Mouse (Mus musculus) liver, embryonic 15.5 days (tissue): ENCODE results near the gene Fgfr2. TPM values are rescaled to one million over a fixed set of nuclear protein-coding genes. Genes with fewer than 3 reads are reported as not detected.

Experiments used
- ATAC-seq: fragments of 200-750 bp; cut with Nextera tagmentation; 2 replicates; pipeline ENCODE4 v1.8.0; 2017; ENCODE audit warnings: moderate number of reproducible peaks, mild to moderate bottlenecking, moderate library complexity; ENCODE audit not compliant: insufficient read depth
- H3K27ac ChIP-seq: fragments of 300-500 bp; sonication (generic); replicated peaks from 2 replicates; pipeline ENCODE4 v1.5.1; 2015; ENCODE audit warnings: mild to moderate bottlenecking, inconsistent platforms
- H3K27me3 ChIP-seq: fragments of 300-500 bp; sonication (generic); 2 replicates; pipeline ENCODE4 v1.6.1; 2015; ENCODE audit warnings: mild to moderate bottlenecking, inconsistent platforms
- H3K36me3 ChIP-seq: fragments of 300-500 bp; sonication (generic); replicated peaks from 2 replicates; pipeline ENCODE4 v1.6.1; 2015; ENCODE audit warnings: moderate library complexity, mild to moderate bottlenecking, inconsistent platforms
- H3K4me1 ChIP-seq: fragments of 300-500 bp; sonication (generic); replicated peaks from 2 replicates; pipeline ENCODE4 v1.6.1; 2015; ENCODE audit warnings: inconsistent platforms
- H3K4me2 ChIP-seq: fragments of 300-500 bp; sonication (generic); 2 replicates; pipeline ENCODE4 v1.6.1; 2015; ENCODE audit warnings: moderate library complexity, mild to moderate bottlenecking, inconsistent platforms
- H3K4me3 ChIP-seq: fragments of 300-500 bp; sonication (generic); replicated peaks from 2 replicates; pipeline ENCODE4 v1.5.1; 2015; ENCODE audit warnings: mild to moderate bottlenecking, inconsistent platforms
- H3K9ac ChIP-seq: fragments of 300-500 bp; sonication (generic); 2 replicates; pipeline ENCODE4 v1.6.1; 2015; ENCODE audit warnings: moderate library complexity, mild to moderate bottlenecking, inconsistent platforms
- H3K9me3 ChIP-seq: fragments of 300-500 bp; sonication (generic); replicated peaks from 2 replicates; pipeline ENCODE4 v1.6.1; 2016; ENCODE audit warnings: inconsistent platforms
- WGBS: fragments of 180-500 bp; shearing (Covaris S2); methylation state at CpG from one replicate; pipeline ENCODE4 v1.1.7; 2015; ENCODE audit warnings: mixed read lengths; ENCODE audit not compliant: insufficient replicate concordance; 5-methylcytosine and 5-hydroxymethylcytosine counted together
- polyA plus RNA-seq: library from polyadenylated mRNA; unstranded; fragments of >200 nt; fragmentation: Nextera tagmentation; extraction: Ambion mirVana; gene quantifications from 2 replicates; pipeline ENCODE4 v1.2.1, GENCODE M21; 2015

Gene Fgfr2
- polyA plus RNA-seq, 1 experiment from 2014 or later = 10.5 TPM

DNA sequence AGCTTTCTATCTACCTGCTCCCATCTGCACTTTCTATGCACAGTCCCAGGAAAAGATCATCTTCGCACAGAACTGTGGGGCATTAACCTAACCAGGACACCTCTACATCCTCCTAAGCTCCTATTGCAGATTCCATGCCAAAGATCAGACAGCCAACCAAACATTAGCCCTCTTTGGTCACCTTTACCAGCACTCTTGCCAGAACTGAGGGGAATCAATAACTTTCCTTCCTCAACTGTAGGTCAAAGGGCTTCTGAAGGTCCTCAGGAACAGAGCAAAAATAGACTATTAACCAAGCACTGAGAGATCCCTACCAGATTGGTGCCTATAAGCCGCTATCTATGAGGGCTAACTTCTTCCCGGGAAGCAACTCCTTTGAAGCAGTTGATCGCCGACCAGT is 2911.7 kb downstream of the Fgfr2 start:
- Histone ChIP-seq H3K36me3 (no peaks in the 10 kb centered on the region), H3K9ac (no peak overlapping the region), H3K4me1 (0 out of 2 replicates have a peak, but pooled peaks cover 4% of the 10 kb centered on the region), H3K27ac (no peak overlapping the region), H3K4me3 (no peak overlapping the region), H3K9me3 (no peaks in the 10 kb centered on the region), H3K4me2 (no peak overlapping the region), H3K27me3 (no peaks in the 10 kb centered on the region)
- WGBS = 54% methylated on average over 5 of the region's 5 CpGs
- no peak for ATAC-seq

GRCm38 (mm10) chr7:130208601-130209000 is 2914.5 kb downstream of the Fgfr2 start:
- H3K4me3 ChIP-seq = no peak overlapping the region
- no peaks in the 10 kb centered on the region for H3K36me3 ChIP-seq
- 56% methylated on average over 4 of the region's 4 CpGs for WGBS

GRCm38 (mm10) chr7:130206181-130206582 is 2917.0 kb downstream of the Fgfr2 start:
- H3K27me3 ChIP-seq = no peaks in the 10 kb centered on the region
- ATAC-seq = no peak
- 55% methylated on average over 6 of the region's 6 CpGs for WGBS
- no peaks in the 10 kb centered on the region for H3K4me1 ChIP-seq
- H3K27ac ChIP-seq = no peak overlapping the region
- no peak overlapping the region for H3K9ac ChIP-seq
- H3K4me2 ChIP-seq = no peak overlapping the region
- no peaks in the 10 kb centered on the region for H3K9me3 ChIP-seq
- H3K4me3 ChIP-seq = no peak overlapping the region
- no peaks in the 10 kb centered on the region for H3K36me3 ChIP-seq

More at GRCm38 (mm10) chr7:130208601-130209000, 2914.5 kb downstream of the Fgfr2 start:
- 0 out of 2 replicates have a peak, but pooled peaks cover 4% of the 10 kb centered on the region for H3K4me1 ChIP-seq
- no peaks in the 10 kb centered on the region for H3K27me3 ChIP-seq
- H3K4me2 ChIP-seq = no peak overlapping the region
- H3K9me3 ChIP-seq = no peaks in the 10 kb centered on the region
- ATAC-seq = no peak
- H3K27ac ChIP-seq = no peak overlapping the region
- no peak overlapping the region for H3K9ac ChIP-seq

GRCm38 (mm10) chr7:130205140-130205539 is 2918.0 kb downstream of the Fgfr2 start:
- Histone ChIP-seq H3K36me3 (no peaks in the 10 kb centered on the region), H3K27ac (no peak overlapping the region), H3K4me2 (no peak overlapping the region), H3K9me3 (no peaks in the 10 kb centered on the region), H3K4me3 (no peak overlapping the region), H3K27me3 (no peaks in the 10 kb centered on the region), H3K9ac (no peak overlapping the region), H3K4me1 (no peaks in the 10 kb centered on the region)
- ATAC-seq = no peak
- 61% methylated on average over 7 of the region's 7 CpGs for WGBS

- H3K4me1 ChIP-seq = no peaks in the 10 kb centered on the region
- 67% methylated on average over 8 of the region's 8 CpGs for WGBS
- H3K9ac ChIP-seq = no peak overlapping the region
- no peak overlapping the region for H3K4me3 ChIP-seq
- no peaks in the 10 kb centered on the region for H3K36me3 ChIP-seq
- H3K27me3 ChIP-seq = no peaks in the 10 kb centered on the region
- no peak for ATAC-seq
- no peak overlapping the region for H3K27ac ChIP-seq
- H3K9me3 ChIP-seq = no peaks in the 10 kb centered on the region
- H3K4me2 ChIP-seq = no peak overlapping the region
These were observed 2922.1 kb downstream of the Fgfr2 start for GRCm38 (mm10) chr7:130201020-130201419.

GRCm38 (mm10) chr7:130199951-130200350 is 2923.2 kb downstream of the Fgfr2 start:
- WGBS = 51% methylated on average over 9 of the region's 9 CpGs
- no peak overlapping the region for H3K4me3 ChIP-seq
- H3K4me2 ChIP-seq = no peak overlapping the region
- H3K9ac ChIP-seq = no peak overlapping the region
- ATAC-seq = no peak
- H3K27ac ChIP-seq = no peak overlapping the region
- H3K27me3 ChIP-seq = no peaks in the 10 kb centered on the region
- no peaks in the 10 kb centered on the region for H3K4me1 ChIP-seq
- no peaks in the 10 kb centered on the region for H3K36me3 ChIP-seq
- H3K9me3 ChIP-seq = no peaks in the 10 kb centered on the region

DNA sequence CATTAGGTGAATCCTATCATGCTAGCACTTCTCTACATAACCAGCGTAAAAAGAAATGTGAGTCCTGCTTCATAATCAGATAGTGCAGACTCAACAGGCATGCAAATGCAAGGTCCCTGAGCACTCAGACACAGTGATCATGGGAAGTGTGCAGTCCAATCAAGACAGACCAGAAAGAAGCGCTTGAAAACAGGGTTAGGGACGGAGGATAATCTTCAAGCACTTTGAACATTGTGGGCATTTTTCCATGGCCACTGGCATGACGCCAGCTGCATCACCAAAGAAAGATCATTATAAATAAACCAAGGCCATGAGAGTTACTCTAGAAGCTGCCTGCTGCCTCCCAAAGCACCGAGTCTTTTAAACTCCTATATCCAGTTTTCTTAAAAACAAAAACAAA is 2923.8 kb downstream of the Fgfr2 start:
- Histone ChIP-seq H3K4me3 (no peak overlapping the region), H3K4me1 (no peaks in the 10 kb centered on the region)
- 62% methylated on average over 5 of the region's 5 CpGs for WGBS

GRCm38 (mm10) chr7:130195081-130195480 is 2928.1 kb downstream of the Fgfr2 start:
- Histone ChIP-seq H3K9me3 (no peaks in the 10 kb centered on the region), H3K27ac (no peak overlapping the region), H3K4me1 (no peaks in the 10 kb centered on the region), H3K4me3 (no peak overlapping the region), H3K36me3 (no peaks in the 10 kb centered on the region), H3K4me2 (no peak overlapping the region), H3K27me3 (no peaks in the 10 kb centered on the region), H3K9ac (no peak overlapping the region)
- WGBS = 42% methylated on average over 2 of the region's 2 CpGs
- ATAC-seq = no peak

More for the DNA sequence above, 2923.8 kb downstream of the Fgfr2 start:
- Histone ChIP-seq H3K36me3 (no peaks in the 10 kb centered on the region), H3K9ac (no peak overlapping the region), H3K9me3 (no peaks in the 10 kb centered on the region), H3K4me2 (no peak overlapping the region), H3K27me3 (no peaks in the 10 kb centered on the region), H3K27ac (no peak overlapping the region)
- no peak for ATAC-seq

- peaks cover 8% of the 10 kb centered on the region; the same call in 1 of the 2 replicates for H3K36me3 ChIP-seq
These were observed 2932.7 kb downstream of the Fgfr2 start for GRCm38 (mm10) chr7:130190329-130190975.

GRCm38 (mm10) chr7:130189901-130190300 is 2933.2 kb downstream of the Fgfr2 start:
- Histone ChIP-seq H3K27me3 (no peaks in the 10 kb centered on the region), H3K4me2 (no peak overlapping the region), H3K9me3 (no peaks in the 10 kb centered on the region), H3K4me3 (no peak overlapping the region), H3K4me1 (no peaks in the 10 kb centered on the region), H3K36me3 (peaks cover 8% of the 10 kb centered on the region; the same call in 1 of the 2 replicates), H3K9ac (no peak overlapping the region), H3K27ac (no peak overlapping the region)
- ATAC-seq = no peak
- 64% methylated on average over 4 of the region's 4 CpGs for WGBS

More at GRCm38 (mm10) chr7:130190329-130190975, 2932.7 kb downstream of the Fgfr2 start:
- no peaks in the 10 kb centered on the region for H3K9me3 ChIP-seq
- ATAC-seq = no peak
- no peak overlapping the region for H3K27ac ChIP-seq
- no peaks in the 10 kb centered on the region for H3K27me3 ChIP-seq
- WGBS = 45% methylated on average over 15 of the region's 15 CpGs
- H3K4me1 ChIP-seq = no peaks in the 10 kb centered on the region
- no peak overlapping the region for H3K4me2 ChIP-seq
- no peak overlapping the region for H3K4me3 ChIP-seq
- no peak overlapping the region for H3K9ac ChIP-seq

GRCm38 (mm10) chr7:130188108-130188507 is 2935.0 kb downstream of the Fgfr2 start:
- WGBS = 49% methylated on average over 2 of the region's 2 CpGs
- ATAC-seq = no peak
- Histone ChIP-seq H3K36me3 (peaks cover 8% of the 10 kb centered on the region; the same call in 1 of the 2 replicates), H3K9me3 (no peaks in the 10 kb centered on the region), H3K9ac (no peak overlapping the region), H3K4me1 (no peaks in the 10 kb centered on the region), H3K27ac (no peak overlapping the region), H3K4me2 (no peak overlapping the region), H3K4me3 (no peak overlapping the region), H3K27me3 (no peaks in the 10 kb centered on the region)

- Histone ChIP-seq H3K4me1 (no peaks in the 10 kb centered on the region), H3K4me3 (no peak overlapping the region), H3K4me2 (no peak overlapping the region), H3K9me3 (no peaks in the 10 kb centered on the region), H3K9ac (no peak overlapping the region), H3K36me3 (peaks cover 8% of the 10 kb centered on the region; the same call in 1 of the 2 replicates), H3K27ac (no peak overlapping the region), H3K27me3 (no peaks in the 10 kb centered on the region)
- WGBS = 57% methylated on average over 5 of the region's 5 CpGs
- ATAC-seq = no peak
These were observed 2938.3 kb downstream of the Fgfr2 start for GRCm38 (mm10) chr7:130184864-130185263.
